Mouse (Mus musculus) layer of hippocampus, postnatal 36 days (tissue): ENCODE results near the gene Prkcq. TPM values are rescaled to one million over a fixed set of nuclear protein-coding genes. Genes with fewer than 3 reads are reported as not detected.

Experiments
- DNase-seq, 2 experiments: peaks; one replicate each; pipeline ENCODE4 v3.0.0; 2022
- total RNA-seq, 2 experiments: library from RNA; stranded (reverse); gene quantifications; 2 replicates each; pipeline ENCODE4 v1.2.3; 2021

Prkcq gene
- total RNA-seq = 10 to 100 TPM; 11.1 to 11.2 TPM

DNA sequence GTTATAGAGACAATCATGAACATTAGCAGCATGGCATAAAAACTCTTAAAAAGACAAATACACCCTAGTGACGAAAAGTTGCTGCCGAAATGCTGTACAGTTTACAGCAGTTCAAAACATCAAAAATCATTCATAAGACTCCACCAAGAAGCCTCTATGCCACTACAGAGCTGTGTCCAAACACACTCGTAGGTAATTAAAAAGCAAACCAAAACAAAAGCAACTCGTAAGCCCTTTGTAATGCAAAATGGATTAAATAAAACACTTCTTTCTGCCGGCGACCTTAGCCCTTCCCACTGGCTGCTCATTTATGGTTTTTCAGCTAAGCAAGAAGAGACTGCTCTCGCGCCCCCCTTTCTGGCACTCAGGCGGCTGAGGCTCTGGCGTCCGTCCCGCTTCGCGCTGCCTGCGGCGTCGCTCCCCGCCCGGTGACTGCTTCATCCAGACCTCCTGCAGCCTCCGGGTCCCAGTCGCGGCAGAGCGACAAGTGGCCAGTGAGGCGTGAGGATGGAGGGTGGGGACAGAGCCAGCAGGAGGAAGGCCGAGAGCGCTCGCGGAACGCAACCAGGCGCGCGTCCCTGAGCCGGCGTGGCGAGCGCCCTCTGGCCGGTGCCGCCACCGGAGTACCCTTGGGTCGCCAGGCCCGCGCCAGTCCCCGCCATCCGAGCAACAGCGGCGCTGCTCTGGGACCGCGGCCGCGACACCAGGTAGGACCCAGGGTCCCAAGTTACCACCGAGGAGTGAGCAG is at the start of gene Prkcq:
Prkcq (plus strand) TSS at position 355 of the 748 bp plus-strand sequence.
- DNase-seq = peak; percentile 65

DNA sequence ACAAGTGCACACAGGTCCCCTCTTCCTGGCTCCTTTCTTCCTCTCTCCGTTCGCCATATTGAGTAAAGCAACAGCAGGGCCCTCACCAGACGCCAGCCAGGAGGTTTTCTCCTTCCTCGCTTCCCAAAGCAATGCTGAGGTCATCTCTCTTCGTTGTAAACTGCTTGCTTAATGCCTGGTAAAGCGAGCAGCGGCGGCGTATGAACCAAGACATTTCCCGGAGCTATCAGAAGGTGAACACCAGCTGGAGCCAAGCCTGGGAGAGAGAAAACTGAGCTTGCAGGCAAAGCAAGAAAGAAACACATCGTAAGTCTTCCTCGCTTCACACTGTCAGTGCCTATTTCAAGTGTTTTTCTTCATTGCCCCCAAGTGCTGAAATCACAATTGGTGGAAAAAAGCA is 41.0 kb upstream of the Prkcq start:
- no peak for DNase-seq

DNA sequence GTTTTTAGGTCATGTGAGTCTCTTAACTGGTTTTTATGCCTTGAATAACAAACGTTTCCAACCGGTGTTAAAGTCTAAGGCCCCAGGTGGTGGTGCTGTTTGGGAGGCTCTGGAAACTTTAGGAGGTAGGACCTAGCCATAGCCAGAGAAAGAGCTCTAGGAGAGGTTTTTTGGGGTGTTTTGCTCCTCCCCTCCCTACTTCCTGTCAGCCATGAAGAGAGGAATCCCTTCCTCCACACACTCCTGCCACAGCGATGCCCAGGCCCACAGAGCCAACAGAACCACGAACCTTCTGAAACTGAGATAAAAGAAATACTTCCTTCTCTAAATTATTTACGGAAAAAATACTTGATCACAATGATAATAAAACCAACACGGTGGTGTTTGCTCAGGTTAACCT is 36.2 kb upstream of the Prkcq start:
- no peak for DNase-seq

DNA sequence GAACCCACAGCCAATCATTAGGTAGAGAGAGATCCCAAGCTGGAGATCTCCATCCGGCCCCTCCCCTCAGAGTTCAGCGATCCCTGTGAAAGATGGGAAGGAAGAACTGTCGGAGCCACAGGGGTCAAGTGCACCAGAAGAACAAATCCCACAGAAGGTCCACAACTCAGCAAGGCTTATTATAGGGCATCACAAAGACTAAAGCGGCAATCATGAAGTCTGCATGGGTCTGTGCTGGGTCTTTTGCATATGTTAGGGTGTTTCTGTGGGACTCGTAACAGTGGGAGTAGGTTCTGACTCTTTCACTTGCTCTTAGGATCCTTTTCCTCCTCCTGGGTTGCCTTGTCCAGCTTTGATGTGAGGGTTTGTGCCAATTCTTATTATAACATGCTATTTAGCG is 33.8 kb upstream of the Prkcq start:
- no peak for DNase-seq

DNA sequence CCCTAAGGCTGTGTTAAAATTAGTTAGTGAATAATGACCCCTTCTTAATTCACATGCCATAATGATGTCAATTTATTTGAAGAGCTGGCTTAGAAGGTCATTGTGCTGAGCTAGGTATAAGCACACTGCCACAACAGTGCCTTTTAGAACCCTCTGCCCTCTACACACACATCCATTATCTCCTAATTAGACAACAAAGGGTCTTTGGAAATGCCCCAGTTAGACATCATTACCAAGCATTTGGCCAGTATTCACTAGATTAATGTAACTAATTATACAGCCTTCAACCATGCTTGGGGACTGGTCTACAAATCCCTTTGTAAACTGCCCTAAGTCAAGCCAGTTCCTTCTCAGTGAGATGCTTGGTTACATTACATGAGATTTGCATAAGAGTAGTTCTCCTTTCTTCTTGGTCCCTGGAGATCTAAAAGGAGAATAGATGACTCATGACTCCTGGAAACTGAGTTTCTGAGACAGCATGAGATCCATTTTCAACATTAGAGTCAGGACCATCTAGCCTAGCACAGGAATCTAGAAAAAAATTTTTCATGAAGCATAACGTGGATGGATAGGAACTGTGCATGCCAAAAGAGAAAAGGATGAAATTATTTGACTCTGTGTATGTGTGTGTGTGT is 32.3 kb upstream of the Prkcq start:
- DNase-seq = no peak

DNA sequence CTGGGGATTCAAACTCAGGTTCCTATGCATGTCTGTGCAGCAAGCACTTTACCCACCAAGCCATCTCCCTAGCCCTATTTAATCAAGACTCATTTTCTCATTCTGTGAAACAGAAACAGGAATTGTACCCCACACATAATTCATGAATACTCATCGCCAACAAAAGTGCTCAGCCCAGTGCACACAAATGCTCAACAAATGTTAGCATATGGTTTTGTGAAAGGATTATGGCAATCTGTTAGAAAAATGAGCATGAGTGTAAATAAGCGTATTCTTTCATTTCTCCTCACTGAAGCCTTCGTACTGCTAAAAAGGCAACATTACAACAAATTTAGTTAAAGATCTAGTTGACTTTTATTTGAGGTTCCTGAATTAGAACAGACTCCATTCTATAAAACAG is 31.5 kb upstream of the Prkcq start:
- DNase-seq = no peak

DNA sequence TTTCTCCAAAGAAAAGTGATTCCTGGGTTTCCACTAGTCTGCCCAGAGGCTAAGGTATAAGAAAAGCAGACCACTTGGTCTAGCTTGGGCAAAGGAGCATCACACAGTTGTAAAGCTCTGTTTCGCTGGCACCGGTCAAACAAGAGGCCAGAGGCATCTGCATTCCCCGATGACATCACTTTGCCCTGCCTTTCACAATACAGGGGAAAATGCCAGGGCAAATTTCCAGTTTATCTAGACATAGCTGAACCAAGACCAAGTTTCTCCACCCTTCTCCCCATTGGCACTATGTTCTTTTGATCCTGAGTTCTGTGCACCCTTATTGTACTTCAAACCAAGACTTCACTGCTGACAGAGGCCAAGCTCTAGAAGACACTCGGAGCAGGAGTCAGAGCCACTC is 22.8 kb upstream of the Prkcq start:
- DNase-seq = no peak

DNA sequence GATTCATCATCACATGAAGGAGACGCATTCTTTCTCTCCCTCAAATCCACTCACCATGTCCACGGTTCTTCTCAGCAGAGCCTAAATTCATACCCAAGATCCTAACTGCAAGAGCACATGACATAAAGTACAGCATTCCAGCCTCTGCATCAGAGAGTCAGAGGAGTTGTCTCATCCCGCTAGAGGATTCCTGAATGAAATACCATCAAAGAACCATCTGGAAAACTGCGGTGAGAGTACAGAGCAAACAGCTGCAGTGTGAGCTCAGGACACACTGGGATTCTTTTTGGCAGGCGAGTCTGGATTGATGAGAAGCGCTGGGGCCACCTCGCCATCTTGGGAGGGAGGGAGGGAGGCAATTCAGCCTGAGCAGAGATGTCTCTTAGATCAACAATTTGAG is 20.9 kb upstream of the Prkcq start:
- DNase-seq = no peak

DNA sequence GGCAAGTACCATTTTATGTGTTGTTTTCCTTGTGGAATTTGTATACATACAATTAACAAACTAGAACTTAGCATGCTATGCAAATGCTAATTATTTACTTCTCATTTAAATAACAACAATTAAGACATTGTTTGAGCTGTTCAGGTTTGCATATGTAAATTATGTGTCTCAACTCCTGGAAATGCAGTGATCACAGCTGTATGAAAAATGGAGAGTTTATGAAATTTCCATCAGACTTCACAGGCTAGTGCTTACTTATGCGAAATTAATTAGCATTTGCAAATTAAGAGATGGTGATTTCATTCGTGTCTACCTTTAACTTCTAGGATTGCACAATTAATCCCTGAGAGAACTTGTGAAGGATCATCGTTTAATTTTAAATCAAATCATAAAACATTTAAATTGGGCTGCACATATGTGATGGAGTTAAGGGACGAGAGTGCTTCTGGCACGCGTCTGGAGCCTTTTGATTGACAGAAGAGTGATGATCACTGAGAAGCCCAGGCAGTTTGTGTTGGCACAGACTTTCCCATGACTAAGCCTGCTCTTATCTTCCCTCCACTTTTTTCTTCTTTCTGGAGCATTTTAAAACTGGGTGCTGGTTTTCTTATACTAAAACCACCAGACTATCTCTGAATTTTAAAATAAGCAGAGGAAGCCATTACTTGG is 20.1 kb upstream of the Prkcq start:
- no peak for DNase-seq

DNA sequence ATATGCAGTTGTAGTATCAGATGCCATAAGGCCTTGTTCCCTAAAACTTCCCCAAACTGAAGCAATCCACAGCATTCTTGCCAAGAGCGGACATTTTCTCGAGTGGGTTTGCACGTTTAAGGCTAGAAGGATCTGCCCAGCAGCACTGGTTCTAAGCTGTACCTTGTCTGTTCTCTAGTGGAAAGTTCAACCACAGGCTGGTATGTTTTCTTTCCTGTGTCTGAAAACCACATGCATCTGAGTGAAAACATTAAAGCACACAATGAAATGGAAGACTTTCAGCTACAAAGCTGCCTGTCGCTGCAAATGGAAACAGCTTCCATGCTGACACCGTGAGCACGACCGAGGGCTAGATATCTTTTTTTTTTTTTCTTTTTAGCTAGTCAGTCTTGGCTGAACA is 12.3 kb upstream of the Prkcq start:
- no peak for DNase-seq

DNA sequence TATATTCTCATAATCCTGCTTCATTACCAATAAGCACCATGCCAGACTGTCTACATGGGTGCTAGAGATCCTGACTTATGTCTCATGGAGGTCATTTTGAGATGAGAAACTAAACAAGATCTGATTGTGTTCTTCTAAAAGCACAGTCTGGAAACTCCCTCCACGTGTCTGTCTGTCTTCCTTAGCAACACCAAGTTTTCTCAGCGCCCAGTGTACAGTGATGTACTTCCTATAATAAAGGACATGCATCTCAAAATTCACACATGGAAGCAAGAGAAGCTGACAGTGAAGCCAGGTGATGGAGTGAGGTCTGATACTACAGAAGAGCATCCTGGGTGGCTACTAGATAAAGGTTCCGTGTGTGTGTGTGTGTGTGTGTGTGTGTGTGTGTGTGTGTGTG is 11.2 kb upstream of the Prkcq start:
- no peak for DNase-seq

DNA sequence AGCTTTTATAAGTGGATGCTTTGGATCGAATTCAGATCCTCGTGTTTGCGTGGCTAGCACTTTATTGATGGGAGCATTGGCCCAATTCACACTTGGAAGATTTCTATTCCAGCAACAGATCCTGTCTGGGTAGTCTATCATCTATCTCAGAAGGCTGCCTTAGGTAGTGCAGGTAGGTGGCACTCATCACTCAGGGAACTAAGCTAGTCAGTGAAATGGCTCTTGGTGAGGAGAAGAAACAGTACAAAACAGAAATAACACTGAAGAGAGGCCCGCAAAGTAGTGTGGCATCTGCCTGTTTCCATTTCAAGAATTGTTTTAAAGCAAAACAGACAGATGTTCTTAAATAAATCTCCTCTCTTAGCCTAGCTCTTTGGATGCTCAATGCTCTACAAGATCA is 10.6 kb upstream of the Prkcq start:
- no peak for DNase-seq

DNA sequence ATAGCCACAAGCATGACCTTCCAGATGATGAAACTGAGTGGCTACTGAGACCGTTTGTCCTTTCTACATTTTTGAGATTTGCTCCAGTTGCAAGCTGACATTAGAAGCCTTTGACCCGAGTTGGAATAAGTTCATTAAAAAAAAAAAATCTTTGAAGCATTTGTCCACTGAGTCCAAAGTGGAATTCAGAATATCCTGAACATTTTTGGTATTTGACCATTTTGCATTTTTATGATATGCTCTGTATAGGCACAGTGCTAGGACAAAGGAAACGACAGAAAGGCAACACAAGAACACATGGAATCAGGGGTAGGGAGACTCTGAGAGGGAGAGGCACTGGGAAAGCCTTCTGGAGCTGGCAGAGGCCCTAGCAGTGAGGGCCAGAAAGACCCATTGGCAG is 9.2 kb upstream of the Prkcq start:
- DNase-seq = no peak

DNA sequence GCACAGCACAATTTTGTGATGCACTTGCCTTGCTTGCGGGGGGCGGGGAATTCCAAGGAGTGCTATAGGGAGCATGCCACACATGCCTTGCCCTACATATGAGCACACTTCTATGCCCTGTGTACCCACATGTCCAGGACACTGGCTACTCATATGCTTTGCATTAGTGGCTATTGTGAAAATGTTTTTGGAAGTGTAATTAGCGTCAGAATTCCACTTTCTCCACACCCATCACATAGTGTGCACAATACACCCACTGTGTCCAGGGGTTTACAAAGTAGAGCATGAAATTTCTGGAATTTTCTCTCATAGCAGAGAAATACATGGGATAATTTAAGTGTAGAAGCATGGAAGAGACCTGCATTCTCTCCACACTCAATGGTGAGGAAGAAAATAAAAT is 7.7 kb upstream of the Prkcq start:
- no peak for DNase-seq

DNA sequence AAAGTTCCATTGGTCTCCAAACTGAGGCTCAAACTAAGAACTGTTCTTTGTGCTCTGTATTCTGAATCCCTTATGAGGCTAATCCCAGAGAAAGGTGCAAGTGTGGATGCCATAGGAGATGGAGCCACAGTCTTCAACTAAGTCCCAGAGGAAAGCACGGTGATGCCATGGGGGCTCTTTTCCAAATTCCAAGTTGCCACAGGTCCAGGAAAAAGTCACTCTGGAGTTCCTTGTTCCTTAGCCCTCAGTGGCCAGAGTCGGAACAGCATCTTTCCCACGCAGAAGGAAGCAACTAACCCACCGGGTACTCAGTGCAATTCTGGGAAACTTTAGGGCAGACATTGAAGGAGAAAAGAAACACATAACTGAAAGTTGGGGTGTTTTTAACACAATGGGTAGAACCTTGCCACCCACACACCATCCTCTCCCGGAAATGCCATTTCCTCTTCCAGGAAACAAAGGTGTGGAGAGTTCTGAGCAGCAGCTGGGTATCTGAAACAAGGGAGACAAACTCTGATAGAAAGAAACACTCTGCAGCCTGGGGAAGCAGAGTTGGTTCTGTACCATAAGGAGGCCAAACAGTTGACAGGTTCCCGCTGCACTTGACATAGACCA is 2.1 kb upstream of the Prkcq start:
- no peak for DNase-seq

DNA sequence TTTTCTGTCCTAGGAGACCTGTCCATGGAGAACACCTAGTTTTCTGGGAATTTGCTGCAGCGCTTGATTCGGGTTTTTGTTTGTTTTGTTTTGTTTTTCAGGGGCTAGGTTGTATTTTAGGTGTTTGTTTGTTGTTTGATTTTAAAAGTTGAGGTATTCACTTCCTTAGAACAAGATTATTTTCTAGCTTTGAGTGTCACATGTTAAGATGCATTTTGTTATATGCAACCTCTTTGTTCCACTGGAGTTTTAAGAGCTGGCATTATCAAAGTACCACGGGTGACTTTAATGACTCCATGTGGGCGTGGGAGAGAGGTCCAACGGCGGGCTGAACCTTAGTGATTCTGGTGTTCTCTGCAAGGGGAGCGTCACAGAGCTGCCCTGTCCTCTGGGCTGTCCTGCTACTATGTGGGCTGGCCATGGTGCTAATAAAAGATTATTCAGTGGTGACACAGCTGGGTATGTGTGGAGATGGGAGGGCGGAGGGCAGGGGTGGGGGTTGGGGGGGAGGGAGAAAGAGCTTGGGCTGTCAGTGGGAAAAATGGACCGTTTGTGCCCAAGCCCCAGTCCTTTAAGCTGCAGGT is 1.0 kb downstream of the Prkcq start:
- peak in 1 of 2 experiments; percentile 6 for DNase-seq

DNA sequence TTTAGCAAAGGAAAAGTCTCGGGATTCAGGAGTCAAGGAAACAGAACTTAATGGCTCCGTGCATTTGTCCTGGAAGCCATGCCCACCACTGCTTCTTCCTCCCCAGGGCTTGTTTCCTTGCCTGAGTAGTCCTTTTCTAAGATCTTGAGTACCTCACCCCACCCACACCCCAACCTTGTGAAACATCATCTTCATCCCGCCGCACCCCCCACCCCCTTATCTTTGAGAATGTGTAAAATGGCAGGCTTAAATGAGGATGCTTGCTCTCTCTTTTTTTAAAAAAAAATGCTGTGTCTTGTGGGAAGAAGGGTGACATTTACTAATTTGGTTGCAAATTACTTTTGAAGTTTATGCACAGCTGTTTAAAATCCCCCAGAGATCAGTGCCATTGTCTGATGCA is 1.6 kb downstream of the Prkcq start:
- no peak for DNase-seq

DNA sequence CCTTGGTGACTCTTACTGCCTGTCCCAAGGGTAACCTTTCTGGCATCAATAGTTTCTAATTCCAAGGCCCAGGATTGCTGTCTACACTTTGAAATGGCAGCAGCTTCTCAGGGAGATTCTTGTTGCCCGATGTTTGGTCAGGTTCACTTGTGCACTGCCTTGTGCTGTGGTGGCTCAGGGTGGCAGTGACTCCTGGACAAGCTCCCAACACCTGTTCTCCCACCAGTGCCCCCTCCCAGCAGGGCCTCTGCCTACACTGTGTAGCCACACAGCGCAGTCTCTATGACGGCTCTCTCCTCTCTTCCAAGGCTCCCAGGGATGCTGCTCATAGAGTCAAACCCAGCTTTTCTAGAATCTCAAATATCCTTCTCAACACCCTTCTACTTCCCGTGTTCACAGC is 2.2 kb downstream of the Prkcq start:
- no peak for DNase-seq

DNA sequence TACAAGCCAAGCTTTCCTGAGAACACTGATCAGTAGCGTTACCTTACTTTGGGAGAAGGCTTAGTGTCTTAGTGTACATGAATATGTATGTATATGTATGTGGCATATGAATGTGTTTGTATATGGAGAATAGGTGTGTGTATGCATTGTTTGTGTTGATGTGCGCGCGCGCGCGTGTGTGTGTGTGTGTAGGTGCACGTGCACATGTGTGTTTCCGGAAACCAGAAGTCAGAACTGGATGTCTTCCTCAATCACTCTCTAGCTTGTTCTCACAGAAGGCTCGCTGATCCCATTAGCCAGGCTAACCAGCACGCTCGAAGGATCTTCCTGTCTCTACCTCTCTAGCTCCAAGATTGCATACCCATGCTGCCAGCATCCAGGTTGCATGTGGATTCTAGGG is 6.0 kb downstream of the Prkcq start:
- DNase-seq = no peak

DNA sequence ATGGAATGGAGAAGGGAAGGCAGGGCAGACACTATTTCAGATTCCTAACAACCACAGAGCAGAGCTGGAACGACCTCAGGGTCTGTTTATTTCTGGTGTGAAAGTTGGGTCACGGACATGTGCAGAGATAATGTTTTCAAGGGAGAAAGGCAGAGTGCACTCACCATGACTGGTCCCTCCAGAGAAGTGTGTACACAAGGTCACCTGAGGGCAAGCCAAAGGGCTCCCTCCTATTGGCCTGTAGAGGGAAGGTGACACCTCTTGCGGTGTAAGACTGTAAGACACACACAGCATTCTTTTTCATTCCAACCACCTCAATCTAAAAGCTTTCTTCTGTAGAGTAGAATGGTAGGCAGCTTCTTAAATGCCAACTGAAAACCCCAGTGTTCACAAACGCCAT is 9.6 kb downstream of the Prkcq start:
- DNase-seq = no peak

DNA sequence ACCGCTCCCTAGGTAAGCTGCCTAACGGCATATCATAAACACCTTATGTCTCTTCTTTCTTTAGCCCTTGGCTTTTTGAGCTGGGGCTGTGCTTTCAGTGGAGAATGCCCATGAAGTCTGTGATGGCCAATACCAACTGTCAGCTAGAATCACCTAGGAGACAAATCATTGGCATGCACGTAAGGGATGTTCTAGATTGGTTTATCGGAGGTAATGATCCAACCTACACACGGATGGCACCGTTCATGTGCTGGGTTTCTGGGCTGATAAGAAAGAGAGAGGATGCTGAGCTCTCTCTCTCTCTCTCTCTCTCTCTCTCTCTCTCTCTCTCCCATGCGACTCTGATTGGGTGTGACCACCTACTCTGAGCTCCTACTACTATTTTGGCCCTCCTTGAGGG is 10.2 kb downstream of the Prkcq start:
- no peak for DNase-seq

DNA sequence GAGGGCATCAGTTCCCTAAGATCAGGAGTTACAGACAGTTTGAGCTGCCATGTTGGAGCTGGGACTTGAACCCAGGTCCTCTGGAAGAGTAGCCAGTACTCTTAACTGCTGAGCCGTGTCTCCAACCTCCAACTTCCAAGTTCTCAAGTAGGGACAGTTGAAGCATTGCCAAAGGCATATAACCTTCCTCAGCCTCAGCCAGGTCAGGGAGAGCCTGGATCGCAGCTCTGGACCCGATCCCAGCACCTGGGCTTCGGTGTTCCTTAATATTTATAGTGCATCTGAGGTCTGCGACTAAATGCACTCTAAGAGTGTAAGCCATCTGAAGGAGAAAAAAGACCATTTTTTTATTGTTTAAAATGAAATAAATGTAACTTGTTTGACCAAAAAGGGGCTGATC is 12.1 kb downstream of the Prkcq start:
- no peak for DNase-seq

DNA sequence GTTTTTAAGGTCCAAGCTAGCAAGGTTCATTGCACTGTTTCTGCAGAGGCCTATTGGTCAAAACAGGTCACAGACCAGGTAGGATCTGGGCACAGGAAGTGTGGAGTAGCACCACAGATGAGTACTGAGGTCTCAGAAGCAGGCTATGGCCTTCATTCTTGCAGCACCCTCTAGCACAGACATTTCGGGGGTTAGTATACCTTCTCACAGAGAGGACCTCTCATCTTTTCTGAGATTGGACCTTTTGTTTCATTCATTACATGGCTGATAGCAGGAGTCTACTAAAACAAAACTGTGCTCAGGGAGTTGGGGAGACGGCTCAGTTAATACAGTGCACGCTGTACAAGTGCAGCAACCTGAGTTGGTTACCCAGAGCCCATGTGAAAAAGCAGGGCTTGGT is 14.7 kb downstream of the Prkcq start:
- DNase-seq = no peak
